In genomic region chr4:151934215-151934572, GRCm38 (mm10) we compare ENCODE assay signal across 8 mouse cellular contexts. TPM values are rescaled to one million over a fixed set of nuclear protein-coding genes. Genes with fewer than 3 reads are reported as not detected.
DNase-seq lines count a peak whose midpoint lies in the region; ATAC-seq and TF ChIP-seq lines count a peak whose summit lies in the region.

No protein-coding gene starts in this region.

- no peaks in the 10 kb centered on the region for H3K36me3 ChIP-seq in heart, embryonic 11.5 days (ENCODE audit: control insufficient read depth, insufficient read depth, low read length)
- H3K36me3 ChIP-seq in ES-E14 (ENCODE audit: control insufficient read depth, insufficient read depth, low read length, poor library complexity, severe bottlenecking), result peaks cover 8% of the 10 kb centered on the region; the same call in 1 of the 2 replicates
- H3K36me3 ChIP-seq in neural tube, embryonic 12.5 days, result no peaks in the 10 kb centered on the region

- peak overlapping the region; percentile 98 for H3K9ac ChIP-seq in heart, embryonic 11.5 days (ENCODE audit: low read depth, low read length)
- peak overlapping the region; percentile 99 for H3K9ac ChIP-seq in ES-E14 (ENCODE audit: insufficient read depth, low read depth, low read length, poor library complexity, severe bottlenecking)
- peak overlapping the region; percentile 91 for H3K9ac ChIP-seq in neural tube, embryonic 12.5 days

- in situ Hi-C loops in ES-E14 (cut with MboI; ENCODE audit: low sequenced_read_pairs in 2 of 2, unreplicated experiment in 2 of 2), result no loop called here

- H3K27me3 ChIP-seq in heart, embryonic 11.5 days (ENCODE audit: control insufficient read depth, insufficient read depth, low read length), result no peaks in the 10 kb centered on the region
- no peaks in the 10 kb centered on the region for H3K27me3 ChIP-seq in neural tube, embryonic 12.5 days (replicated peaks)

- no peak for DNase-seq in heart, postnatal 36 days
- DNase-seq in ES-E14 (ENCODE audit: low read depth, low spot score), result no peak
- DNase-seq in kidney, postnatal 10 days, result peak; percentile 23
- no peak for DNase-seq in right cerebral cortex, postnatal 25 days
- no peak for DNase-seq in left cerebral cortex, postnatal 36 days (ENCODE audit: low spot score in 2 of 2)

- intact Hi-C loops in heart, postnatal 36 days (cut with DNase I), result loop anchor here (5.0 kb wide), 1 partner anchor 103 kb away; the partner anchor contains the start of genes Nol9 and Tas1r1
- intact Hi-C loops in left cerebral cortex, postnatal 36 days (cut with DNase I), result no loop called here

- peak overlapping the region; percentile 92 for H3K4me2 ChIP-seq in heart, embryonic 11.5 days
- H3K4me2 ChIP-seq in neural tube, embryonic 12.5 days (replicated peaks), result peak overlapping the region; percentile 98

- WGBS in heart, embryonic 11.5 days (ENCODE audit: insufficient replicate concordance), result under 1% methylated on average over 23 of the region's 23 CpGs
- WGBS in neural tube, embryonic 12.5 days, result 2% methylated on average over 23 of the region's 23 CpGs

- no peak; the same call in 1 of the 2 replicates for ATAC-seq in heart, embryonic 11.5 days (replicated peaks; ENCODE audit: insufficient number of reproducible peaks, low FRiP score, low TSS enrichment)
- ATAC-seq in erythroblast, adult 5-6 weeks (replicated peaks; ENCODE audit: low FRiP score, poor library complexity, severe bottlenecking), result peak; percentile 38
- no peak for ATAC-seq in neural tube, embryonic 12.5 days (ENCODE audit: low FRiP score, low read depth)

- no peaks in the 10 kb centered on the region for H3K9me3 ChIP-seq in heart, embryonic 11.5 days (replicated peaks; ENCODE audit: control insufficient read depth, low read length)
- H3K9me3 ChIP-seq in ES-E14 (ENCODE audit: control insufficient read depth, insufficient read depth, low read depth, low read length), result no peaks in the 10 kb centered on the region
- H3K9me3 ChIP-seq in neural tube, embryonic 12.5 days, result no peaks in the 10 kb centered on the region

- peak overlapping the region; percentile 100 for H3K4me3 ChIP-seq in heart, embryonic 11.5 days (ENCODE audit: low read depth, low read length)
- peak overlapping the region; percentile 78 to 96 for H3K4me3 ChIP-seq in ES-E14 (ENCODE audit: insufficient read depth in 1 of 2, low read depth in 1 of 2, low read length in 2 of 2, poor library complexity in 1 of 2, severe bottlenecking in 1 of 2)
- H3K4me3 ChIP-seq in neural tube, embryonic 12.5 days, result peak overlapping the region; percentile 97

- H3K4me1 ChIP-seq in heart, embryonic 11.5 days (ENCODE audit: control insufficient read depth, insufficient read depth, low read length), result peaks cover 17% of the 10 kb centered on the region
- peaks cover 8 to 9% of the 10 kb centered on the region in 2 experiments; a peak in 3 of 4 replicates for H3K4me1 ChIP-seq in ES-E14 (ENCODE audit: control insufficient read depth in 2 of 2, insufficient read depth in 2 of 2, low read length in 2 of 2, poor library complexity in 1 of 2)
- H3K4me1 ChIP-seq in neural tube, embryonic 12.5 days, result peaks cover 19% of the 10 kb centered on the region

- H3K27ac ChIP-seq in heart, embryonic 11.5 days (ENCODE audit: low read depth, low read length), result 0 out of 2 replicates have a peak overlapping the region, but pooled peaks have one; percentile 24
- H3K27ac ChIP-seq in ES-E14 (ENCODE audit: insufficient read depth, low read depth, low read length, poor library complexity, severe bottlenecking), result peak overlapping the region; percentile 86
- H3K27ac ChIP-seq in neural tube, embryonic 12.5 days, result no peak overlapping the region

TF ChIP-seq in ES-E14, 5 proteins besides CTCF, POLR2A, EP300 and RAD21:
- TF ChIP-seq ZNF384 (IDR thresholded peaks at IDR 0.05; ENCODE audit: low read depth, low read length) (no peak), CHD2 (IDR thresholded peaks at IDR 0.05; ENCODE audit: low read depth, low read length) (no peak), HCFC1 (IDR thresholded peaks at IDR 0.05; ENCODE audit: borderline replicate concordance, insufficient read depth, low read length) (no peak), ZC3H11A (IDR thresholded peaks at IDR 0.05; ENCODE audit: borderline replicate concordance, low read depth, low read length) (no peak), MAFK (IDR thresholded peaks at IDR 0.05; ENCODE audit: insufficient read depth, low read depth, low read length) (no peak)
TF ChIP-seq in ES-E14: peak in this region for 0.

RNA-seq across cellular contexts. Expression of gene Dnajc11, which starts 0.7 kb away (rescaled TPM):
- polyA plus RNA-seq in heart, embryonic 11.5 days (2014; fragmentation: Nextera tagmentation; extraction: Ambion mirVana), result 57.7 and 57.8 TPM in 2 replicates
- 10 to 100 TPM; 72.7 to 88.8 TPM for total RNA-seq in heart, postnatal 36 days (2021)
- 98.2 and 103 TPM in 2 replicates for total RNA-seq in ES-E14 (2012; rRNA removed)
- total RNA-seq in erythroblast, adult 5-6 weeks (2015; ENCODE audit: low replicate concordance), result 17.1 and 26.3 TPM in 2 replicates
- total RNA-seq in erythroblast, adult 5-6 weeks (2017; ENCODE audit: low replicate concordance), result 39.4 and 50.2 TPM in 2 replicates
- polyA plus RNA-seq in neural tube, embryonic 12.5 days (2016; fragmentation: Nextera tagmentation; extraction: Ambion mirVana), result 84.0 and 91.4 TPM in 2 replicates
- 10 to 100 TPM; 66.0 to 69.2 TPM for total RNA-seq in left cerebral cortex, postnatal 36 days (2021)

RNA-seq across cellular contexts. Expression of gene Thap3, which starts 54.6 kb away (rescaled TPM):
- 18.9 and 19.7 TPM in 2 replicates for polyA plus RNA-seq in heart, embryonic 11.5 days (2014; fragmentation: Nextera tagmentation; extraction: Ambion mirVana)
- 10 to 100 TPM; 12.8 to 12.9 TPM for total RNA-seq in heart, postnatal 36 days (2021)
- total RNA-seq in ES-E14 (2012; rRNA removed), result 7.6 and 12.5 TPM in 2 replicates
- total RNA-seq in erythroblast, adult 5-6 weeks (2015; ENCODE audit: low replicate concordance), result 0.58 and 2.1 TPM in 2 replicates
- 0.84 TPM in 1 of 2 replicates, not detected in the other for total RNA-seq in erythroblast, adult 5-6 weeks (2017; ENCODE audit: low replicate concordance)
- 32.2 and 36.2 TPM in 2 replicates for polyA plus RNA-seq in neural tube, embryonic 12.5 days (2016; fragmentation: Nextera tagmentation; extraction: Ambion mirVana)
- total RNA-seq in left cerebral cortex, postnatal 36 days (2021), result 10 to 100 TPM; 15.2 to 21.8 TPM
